Mouse (Mus musculus) neural tube, embryonic 15.5 days (tissue): Measurements from ENCODE around the gene Ddx6. TPM values are rescaled to one million over a fixed set of nuclear protein-coding genes. Genes with fewer than 3 reads are reported as not detected.

ENCODE experiments used
- ATAC-seq: fragments of 200-750 bp; cut with Nextera tagmentation; 2 replicates; pipeline ENCODE4 v1.8.0; 2017; ENCODE audit warnings: mild to moderate bottlenecking, moderate TSS enrichment, moderate library complexity; ENCODE audit not compliant: low FRiP score
- H3K27ac ChIP-seq: fragments of 300-500 bp; sonication (generic); replicated peaks from 2 replicates; pipeline ENCODE4 v1.5.1; 2015; ENCODE audit warnings: mild to moderate bottlenecking, inconsistent platforms
- H3K27me3 ChIP-seq: fragments of 300-500 bp; sonication (generic); replicated peaks from 2 replicates; pipeline ENCODE4 v1.6.1; 2015; ENCODE audit warnings: inconsistent platforms
- H3K36me3 ChIP-seq: fragments of 300-500 bp; sonication (generic); 2 replicates; pipeline ENCODE4 v1.6.1; 2015; ENCODE audit warnings: inconsistent platforms
- H3K4me1 ChIP-seq: fragments of 300-500 bp; sonication (generic); 2 replicates; pipeline ENCODE4 v1.6.1; 2015; ENCODE audit warnings: inconsistent platforms
- H3K4me2 ChIP-seq: fragments of 300-500 bp; sonication (generic); 2 replicates; pipeline ENCODE4 v1.6.1; 2015; ENCODE audit warnings: inconsistent platforms, mild to moderate bottlenecking, moderate library complexity
- H3K4me3 ChIP-seq: fragments of 300-500 bp; sonication (generic); replicated peaks from 2 replicates; pipeline ENCODE4 v1.5.1; 2015; ENCODE audit warnings: mild to moderate bottlenecking, inconsistent platforms
- H3K9ac ChIP-seq: fragments of 300-500 bp; sonication (generic); replicated peaks from 2 replicates; pipeline ENCODE4 v1.6.1; 2015; ENCODE audit warnings: mild to moderate bottlenecking, inconsistent platforms
- H3K9me3 ChIP-seq: fragments of 300-500 bp; sonication (generic); replicated peaks from 2 replicates; pipeline ENCODE4 v1.6.1; 2016; ENCODE audit warnings: inconsistent platforms
- WGBS: fragments of 180-500 bp; shearing (Covaris S2); methylation state at CpG from one replicate; pipeline ENCODE4 v1.1.7; 2015; ENCODE audit warnings: mixed read lengths; 5-methylcytosine and 5-hydroxymethylcytosine counted together
- polyA plus RNA-seq: library from polyadenylated mRNA; unstranded; fragments of >200 nt; fragmentation: Nextera tagmentation; extraction: Ambion mirVana; gene quantifications from 2 replicates; pipeline ENCODE4 v1.2.1, GENCODE M21; 2015

Gene Ddx6
- polyA plus RNA-seq, 1 experiment from 2014 or later = 15.1 TPM

DNA sequence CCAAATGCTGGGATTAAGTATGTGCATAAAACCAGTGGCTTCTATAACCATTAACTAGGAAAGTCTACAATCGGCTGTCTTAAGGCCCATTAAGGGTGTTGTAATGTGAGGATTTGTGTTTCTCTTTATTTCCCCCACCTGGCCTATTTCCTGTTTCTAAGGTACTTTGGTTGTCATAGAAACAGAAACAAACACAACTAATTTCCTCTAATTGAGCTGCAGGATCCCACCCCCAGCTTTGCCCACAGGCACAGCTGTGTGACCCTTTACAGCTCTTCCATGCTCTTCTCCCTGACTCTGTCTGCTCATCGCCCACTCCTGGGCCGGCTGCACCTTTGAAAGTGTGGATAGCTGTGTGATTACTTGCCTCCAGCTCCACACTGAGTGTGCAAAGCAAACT, 23.3 kb upstream of the Ddx6 start:
- Histone ChIP-seq H3K4me2 (peak overlapping the region; percentile 2; the same call in 1 of the 2 replicates), H3K4me3 (no peak overlapping the region), H3K4me1 (peaks cover 6% of the 10 kb centered on the region), H3K9ac (no peak overlapping the region), H3K9me3 (no peaks in the 10 kb centered on the region), H3K27ac (no peak overlapping the region), H3K27me3 (no peaks in the 10 kb centered on the region), H3K36me3 (no peaks in the 10 kb centered on the region)
- 14% methylated on average over 3 of the region's 3 CpGs for WGBS
- peak; percentile 50; the same call in 1 of the 2 replicates for ATAC-seq

DNA sequence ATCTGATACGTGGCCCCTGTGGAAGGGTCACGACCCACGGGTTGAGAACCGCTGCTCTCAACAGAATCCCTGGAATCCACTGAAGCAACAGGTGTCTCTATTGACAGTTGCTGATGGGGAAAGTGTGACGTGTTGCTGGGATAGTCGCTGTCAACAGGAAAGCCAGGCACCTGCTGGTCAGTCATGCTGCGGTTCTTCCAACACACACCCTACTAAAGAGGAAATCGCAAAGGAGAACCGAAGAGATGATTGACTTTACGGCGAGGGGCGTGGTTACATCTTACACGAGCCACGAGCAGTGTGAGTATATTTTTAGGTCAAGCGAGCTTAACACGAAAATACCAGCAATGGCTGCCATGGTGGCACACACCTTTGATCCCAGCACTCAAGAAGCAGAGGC, 22.3 kb upstream of the Ddx6 start:
- H3K36me3 ChIP-seq = no peaks in the 10 kb centered on the region
- 87% methylated on average over 16 of the region's 16 CpGs for WGBS
- peaks cover 11% of the 10 kb centered on the region for H3K4me1 ChIP-seq
- H3K27me3 ChIP-seq = no peaks in the 10 kb centered on the region
- no peak overlapping the region for H3K27ac ChIP-seq
- H3K9me3 ChIP-seq = no peaks in the 10 kb centered on the region
- ATAC-seq = no peak
- no peak overlapping the region for H3K4me3 ChIP-seq
- no peak overlapping the region for H3K9ac ChIP-seq
- no peak overlapping the region for H3K4me2 ChIP-seq

DNA sequence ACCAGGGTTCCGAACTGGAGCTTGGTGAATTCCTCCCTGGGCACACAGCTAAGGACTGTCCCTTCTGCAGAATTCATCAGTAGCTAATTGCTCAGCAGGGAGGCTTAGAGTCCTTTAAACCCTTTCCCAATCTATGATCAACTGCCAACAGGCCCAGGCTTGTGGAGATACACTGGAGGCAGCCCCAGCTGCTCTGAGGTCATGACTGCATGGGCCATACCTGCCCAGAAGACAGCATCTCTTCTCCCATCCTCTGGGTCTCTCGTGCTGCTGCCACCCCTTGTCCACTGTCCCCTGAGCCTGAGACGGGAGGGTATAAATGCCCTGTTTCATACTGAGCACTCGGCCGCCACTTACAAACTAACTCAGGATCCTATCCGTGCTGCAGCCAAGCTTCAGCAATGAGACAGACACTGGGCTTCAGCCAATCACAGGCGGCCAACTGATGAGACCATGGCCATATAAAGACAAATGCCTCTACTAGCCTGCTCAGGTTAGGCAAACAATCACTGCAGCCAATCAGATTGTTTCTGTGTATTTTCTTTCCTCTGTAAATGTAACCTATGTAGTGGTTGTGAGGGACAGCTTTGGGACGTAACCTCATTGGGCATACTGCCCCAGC, 17.9 kb upstream of the Ddx6 start:
- no peak for ATAC-seq
- 66% methylated on average over 8 of the region's 8 CpGs for WGBS
- peaks cover 6% of the 10 kb centered on the region; the same call in 1 of the 2 replicates for H3K4me1 ChIP-seq

DNA sequence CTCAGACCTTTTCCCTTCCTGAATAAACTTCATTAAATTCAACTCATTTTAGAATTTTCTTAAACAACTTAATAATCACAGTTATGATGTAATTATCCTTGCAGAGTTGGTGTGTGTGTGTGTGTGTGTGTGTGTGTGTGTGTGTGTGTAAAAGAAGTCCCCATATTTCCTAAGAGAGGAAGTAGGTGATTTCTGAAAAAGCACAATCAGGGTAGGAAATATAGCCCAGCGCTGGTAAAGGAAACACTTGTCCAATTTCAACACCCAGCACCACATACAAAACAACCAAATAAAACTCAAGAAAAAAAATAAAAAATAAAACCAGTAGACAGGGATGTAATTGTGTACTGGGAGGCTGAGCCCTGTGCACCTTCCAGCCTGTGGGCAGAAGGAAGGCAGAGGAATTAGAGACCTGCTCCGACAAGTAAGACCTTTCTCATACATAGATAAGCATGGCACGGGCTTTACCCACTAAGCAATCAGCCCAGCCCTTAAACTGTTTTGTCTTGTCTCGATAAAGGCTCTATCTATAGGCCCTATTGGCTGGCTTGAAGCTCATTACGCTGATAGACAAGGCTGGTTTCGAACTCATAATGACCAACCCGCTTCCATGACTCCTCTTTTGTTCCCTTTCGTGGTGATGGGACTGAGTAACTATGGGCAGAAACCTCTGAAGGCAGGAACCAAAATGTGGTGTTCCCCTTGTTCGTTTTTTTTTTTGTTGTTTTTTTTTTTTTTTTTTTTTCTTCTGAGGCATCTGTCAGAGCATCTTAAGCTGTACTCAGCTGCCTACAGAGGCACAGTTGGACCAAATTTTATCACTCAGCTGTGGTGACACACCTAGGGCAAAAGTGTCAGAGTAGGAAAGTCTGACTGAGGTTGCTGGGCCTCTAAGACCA, 17.2 kb upstream of the Ddx6 start:
- Histone ChIP-seq H3K4me3 (no peak overlapping the region), H3K9ac (no peak overlapping the region), H3K4me2 (no peak overlapping the region), H3K27ac (no peak overlapping the region), H3K27me3 (no peaks in the 10 kb centered on the region), H3K9me3 (no peaks in the 10 kb centered on the region), H3K36me3 (no peaks in the 10 kb centered on the region), H3K4me1 (0 out of 2 replicates have a peak, but pooled peaks cover 6% of the 10 kb centered on the region)
- WGBS = 86% methylated on average over 9 of the region's 9 CpGs
- no peak for ATAC-seq

More for the DNA sequence above, 17.9 kb upstream of the Ddx6 start:
- Histone ChIP-seq H3K4me2 (no peak overlapping the region), H3K27me3 (no peaks in the 10 kb centered on the region), H3K9me3 (no peaks in the 10 kb centered on the region), H3K4me3 (no peak overlapping the region), H3K27ac (no peak overlapping the region), H3K9ac (no peak overlapping the region), H3K36me3 (no peaks in the 10 kb centered on the region)

DNA sequence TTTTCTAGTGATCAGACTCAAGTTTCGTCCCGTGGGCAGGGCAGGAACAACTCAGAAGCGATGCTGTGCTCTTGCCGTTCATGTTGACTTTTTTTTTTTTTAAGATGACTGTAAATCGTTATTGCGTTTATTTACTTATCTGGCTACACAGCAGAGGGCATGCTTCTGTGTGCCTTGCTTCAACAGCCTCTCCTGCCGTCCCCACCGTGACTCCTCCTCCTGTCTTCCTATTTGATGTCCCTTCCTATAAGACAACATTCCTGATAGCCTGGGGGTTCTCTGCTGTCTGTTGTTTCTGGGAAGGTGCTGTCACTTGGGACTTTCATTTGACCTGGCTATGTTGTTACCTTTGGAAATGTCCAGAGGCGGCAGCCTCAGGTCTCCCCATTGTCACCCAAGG, 16.1 kb upstream of the Ddx6 start:
- WGBS = 72% methylated on average over 9 of the region's 9 CpGs
- Histone ChIP-seq H3K4me3 (no peak overlapping the region), H3K27ac (no peak overlapping the region), H3K4me1 (0 out of 2 replicates have a peak, but pooled peaks cover 6% of the 10 kb centered on the region), H3K36me3 (no peaks in the 10 kb centered on the region), H3K4me2 (no peak overlapping the region), H3K27me3 (no peaks in the 10 kb centered on the region), H3K9ac (no peak overlapping the region), H3K9me3 (no peaks in the 10 kb centered on the region)
- ATAC-seq = no peak

DNA sequence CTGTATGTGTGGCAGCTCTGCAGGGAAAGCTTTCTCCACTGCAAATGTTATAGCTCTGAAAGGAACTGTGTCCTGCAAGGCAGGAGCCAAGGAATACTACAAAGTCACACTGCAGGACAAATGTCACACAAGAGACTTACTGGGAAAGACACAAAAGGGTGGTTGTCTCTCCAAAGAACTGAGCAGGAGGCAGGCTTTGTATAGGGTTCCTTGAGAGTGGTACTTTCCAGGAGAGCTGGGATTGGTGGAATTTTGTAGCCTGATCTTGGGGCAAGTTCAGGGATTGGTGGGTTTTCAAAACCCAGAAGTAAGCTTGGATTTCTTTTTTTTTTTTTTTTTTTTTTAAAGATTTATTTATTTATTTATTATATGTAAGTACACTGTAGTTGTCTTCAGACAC, 15.6 kb upstream of the Ddx6 start:
- Histone ChIP-seq H3K27me3 (no peaks in the 10 kb centered on the region), H3K27ac (no peak overlapping the region), H3K4me3 (no peak overlapping the region), H3K9ac (no peak overlapping the region), H3K4me2 (no peak overlapping the region), H3K9me3 (no peaks in the 10 kb centered on the region), H3K36me3 (no peaks in the 10 kb centered on the region), H3K4me1 (0 out of 2 replicates have a peak, but pooled peaks cover 6% of the 10 kb centered on the region)
- no peak for ATAC-seq

DNA sequence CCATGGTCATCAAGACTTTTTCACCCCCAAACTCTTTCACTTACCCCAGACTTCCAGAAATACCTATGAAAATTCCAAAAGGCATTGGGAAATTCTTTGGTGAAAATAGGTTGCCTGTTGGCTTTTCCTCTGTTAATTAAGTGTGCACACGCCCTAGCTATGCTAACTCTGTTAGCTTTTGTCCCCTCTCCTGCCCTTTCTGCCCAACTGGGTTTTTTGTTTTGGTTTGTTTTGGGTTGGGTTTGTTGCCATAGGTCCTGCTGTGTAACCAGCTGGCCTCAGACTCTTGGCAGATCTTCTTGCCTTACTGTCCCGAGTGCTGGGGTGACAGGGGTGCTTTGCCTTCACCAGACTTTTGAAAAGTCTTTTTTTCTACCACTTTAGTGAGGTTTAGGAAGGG, 13.7 kb upstream of the Ddx6 start:
- no peak overlapping the region for H3K4me3 ChIP-seq
- no peak overlapping the region for H3K4me2 ChIP-seq
- H3K27ac ChIP-seq = no peak overlapping the region
- H3K9ac ChIP-seq = no peak overlapping the region
- 0 out of 2 replicates have a peak, but pooled peaks cover 6% of the 10 kb centered on the region for H3K4me1 ChIP-seq
- H3K27me3 ChIP-seq = no peaks in the 10 kb centered on the region
- ATAC-seq = no peak
- 30% methylated on average over 2 of the region's 2 CpGs for WGBS
- no peaks in the 10 kb centered on the region for H3K9me3 ChIP-seq
- H3K36me3 ChIP-seq = no peaks in the 10 kb centered on the region

DNA sequence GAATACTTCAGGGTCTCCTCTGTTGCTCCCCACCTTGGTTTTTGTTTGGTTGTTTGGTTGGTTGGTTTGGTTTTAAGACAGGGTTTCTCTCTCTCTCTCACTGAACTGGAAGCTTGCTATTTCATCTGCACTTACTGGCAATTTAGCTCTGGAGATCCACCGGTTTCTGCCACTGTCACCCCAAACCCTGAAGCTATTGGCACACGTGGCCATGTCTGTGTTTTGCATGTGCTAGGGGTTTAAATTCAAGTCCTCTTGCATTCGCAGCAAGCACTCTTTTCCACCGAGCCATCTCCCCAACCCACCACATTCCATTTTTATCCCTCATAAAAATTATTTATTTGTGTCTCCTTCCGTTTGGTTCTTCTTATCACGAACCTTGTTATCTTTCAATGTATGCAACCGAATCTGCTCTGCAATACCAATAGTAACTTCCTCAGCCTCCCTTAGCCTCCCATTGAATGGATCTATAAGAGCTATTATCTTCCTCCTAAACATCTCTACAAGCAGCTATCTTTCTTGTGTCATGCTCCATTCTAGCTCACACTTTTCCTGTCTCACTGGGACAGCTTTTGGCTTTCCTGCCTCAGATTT, 13.0 kb upstream of the Ddx6 start:
- H3K27ac ChIP-seq = no peak overlapping the region
- no peak overlapping the region for H3K9ac ChIP-seq
- whole genome bisulfite sequencing = 82% methylated on average over 7 of the region's 7 CpGs
- H3K27me3 ChIP-seq = no peaks in the 10 kb centered on the region
- 0 out of 2 replicates have a peak, but pooled peaks cover 2% of the 10 kb centered on the region for H3K4me1 ChIP-seq
- ATAC-seq = no peak
- no peaks in the 10 kb centered on the region for H3K36me3 ChIP-seq
- H3K9me3 ChIP-seq = no peaks in the 10 kb centered on the region
- no peak overlapping the region for H3K4me3 ChIP-seq
- no peak overlapping the region for H3K4me2 ChIP-seq

DNA sequence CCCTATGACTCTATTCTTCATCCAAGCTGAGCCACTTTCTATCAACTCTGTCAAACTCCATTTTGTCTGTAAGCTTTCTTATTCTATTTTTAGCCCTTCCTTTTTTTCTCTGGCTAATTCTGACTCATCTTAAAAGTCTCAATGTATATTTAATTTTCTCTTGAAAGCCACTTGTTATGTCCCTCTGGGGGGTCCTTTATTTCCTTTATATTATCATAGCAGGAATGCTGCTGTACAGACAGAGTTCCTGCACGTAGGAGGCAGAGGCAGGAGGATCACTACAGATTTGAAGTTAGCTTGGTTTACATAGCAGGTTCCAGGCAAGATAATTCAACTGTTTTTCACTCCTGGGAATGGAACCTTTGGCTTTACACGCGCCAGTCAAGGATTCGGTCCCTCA, 11.5 kb upstream of the Ddx6 start:
- 84% methylated on average over 4 of the region's 4 CpGs for WGBS
- no peak for ATAC-seq
- no peak overlapping the region for H3K27ac ChIP-seq

DNA sequence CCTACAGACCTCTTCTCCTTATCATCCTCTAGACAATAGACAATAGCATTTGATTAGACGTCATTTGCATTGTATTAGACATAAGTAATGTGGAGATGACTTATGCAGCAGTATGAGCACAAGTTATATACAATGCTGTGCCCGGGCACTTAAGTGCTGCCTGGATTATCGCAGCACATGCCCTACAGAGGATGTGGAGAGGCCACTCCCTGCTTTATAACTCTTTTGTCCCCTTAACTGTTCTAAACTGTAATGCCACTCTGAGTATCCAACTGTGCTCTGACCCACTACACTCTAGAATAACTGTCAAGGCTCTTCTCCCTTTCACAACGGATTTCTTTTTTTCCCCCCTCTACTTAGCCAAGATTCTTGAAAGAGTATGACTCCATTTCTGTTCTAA, 10.8 kb upstream of the Ddx6 start:
- Histone ChIP-seq H3K4me3 (no peak overlapping the region), H3K9ac (no peak overlapping the region), H3K9me3 (no peaks in the 10 kb centered on the region), H3K27ac (no peak overlapping the region), H3K4me2 (no peak overlapping the region), H3K36me3 (no peaks in the 10 kb centered on the region), H3K27me3 (no peaks in the 10 kb centered on the region), H3K4me1 (peaks cover 9% of the 10 kb centered on the region)
- WGBS = 70% methylated on average over 4 of the region's 4 CpGs
- ATAC-seq = no peak

More for the DNA sequence above, 11.5 kb upstream of the Ddx6 start:
- no peak overlapping the region for H3K4me3 ChIP-seq
- H3K27me3 ChIP-seq = no peaks in the 10 kb centered on the region
- H3K9ac ChIP-seq = no peak overlapping the region
- H3K4me2 ChIP-seq = no peak overlapping the region
- peaks cover 2% of the 10 kb centered on the region; the same call in 1 of the 2 replicates for H3K4me1 ChIP-seq
- H3K36me3 ChIP-seq = no peaks in the 10 kb centered on the region
- no peaks in the 10 kb centered on the region for H3K9me3 ChIP-seq

DNA sequence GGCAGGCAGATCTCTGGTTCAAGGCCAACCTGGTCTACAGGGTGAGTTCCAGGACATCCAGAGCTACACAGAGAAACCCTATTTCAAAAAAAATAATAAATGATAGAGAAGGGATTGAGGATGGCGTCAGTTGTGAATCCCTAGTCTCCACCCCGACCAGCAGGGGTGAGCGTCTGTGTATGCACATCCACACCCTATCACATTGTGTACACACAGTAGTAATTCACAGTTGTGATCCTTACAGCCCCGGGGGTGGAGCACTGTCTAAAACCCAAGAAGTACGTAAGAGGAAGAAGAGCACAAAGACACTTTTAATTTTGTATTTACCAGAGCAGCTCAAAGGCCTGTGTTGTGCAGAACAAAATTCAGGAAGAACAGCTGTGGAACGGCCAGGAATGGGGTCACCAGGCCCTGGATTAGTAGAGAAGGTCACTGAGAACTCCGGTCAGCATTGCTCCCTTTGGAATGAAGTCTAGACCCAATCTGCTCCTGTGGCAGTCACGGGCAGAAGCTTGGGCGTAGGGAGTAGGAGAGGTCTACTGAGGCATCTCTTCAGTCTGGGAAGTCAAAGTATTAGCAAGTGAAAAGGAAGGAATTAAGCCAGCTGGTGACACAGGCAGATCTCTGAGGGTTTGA, 9.7 kb upstream of the Ddx6 start:
- ATAC-seq = no peak
- H3K27me3 ChIP-seq = no peaks in the 10 kb centered on the region
- H3K4me1 ChIP-seq = peaks cover 20% of the 10 kb centered on the region
- WGBS = 85% methylated on average over 9 of the region's 9 CpGs
- H3K4me2 ChIP-seq = no peak overlapping the region
- H3K9me3 ChIP-seq = no peaks in the 10 kb centered on the region
- no peak overlapping the region for H3K4me3 ChIP-seq
- no peak overlapping the region for H3K9ac ChIP-seq
- H3K36me3 ChIP-seq = no peaks in the 10 kb centered on the region
- H3K27ac ChIP-seq = no peak overlapping the region
